Mouse (Mus musculus): ENCODE measurements around the gene Gen1.

The Gen1 gene

GRCm38 (mm10) chr12:11265382-11266281 is at the start of gene Gen1, which contains the start of gene Smc6:
TSS of gene Gen1 (minus strand) at chr12:11265801.
TSS of gene Smc6 (plus strand) at chr12:11265886.
- peak; percentile 77 for DNase-seq (ENCODE audit: low spot score)

DNA sequence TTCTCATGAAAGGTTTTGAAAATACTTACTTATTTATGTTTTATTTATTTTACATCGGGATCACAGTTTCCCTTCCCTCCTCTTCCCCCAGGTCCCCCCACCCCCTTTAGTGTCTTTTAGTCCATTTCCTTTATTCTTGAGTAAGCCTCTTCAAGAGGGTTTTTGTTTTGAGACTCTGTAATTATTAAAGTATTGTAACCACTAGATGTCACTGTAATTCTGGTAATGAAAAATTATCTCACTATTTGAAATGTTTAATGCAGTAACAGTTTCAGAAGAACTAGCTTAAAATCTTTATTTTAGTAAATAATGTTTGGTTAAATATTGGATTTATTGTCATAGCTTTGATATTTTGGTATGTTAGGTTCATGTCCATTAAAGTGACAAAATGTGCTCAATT is 48.2 kb upstream of the Gen1 start:
- DNase-seq (ENCODE audit: low spot score) = no peak

- no peak for DNase-seq (ENCODE audit: low spot score)
Observed at GRCm38 (mm10) chr12:11311106-11311505, 45.5 kb upstream of the Gen1 start.

DNA sequence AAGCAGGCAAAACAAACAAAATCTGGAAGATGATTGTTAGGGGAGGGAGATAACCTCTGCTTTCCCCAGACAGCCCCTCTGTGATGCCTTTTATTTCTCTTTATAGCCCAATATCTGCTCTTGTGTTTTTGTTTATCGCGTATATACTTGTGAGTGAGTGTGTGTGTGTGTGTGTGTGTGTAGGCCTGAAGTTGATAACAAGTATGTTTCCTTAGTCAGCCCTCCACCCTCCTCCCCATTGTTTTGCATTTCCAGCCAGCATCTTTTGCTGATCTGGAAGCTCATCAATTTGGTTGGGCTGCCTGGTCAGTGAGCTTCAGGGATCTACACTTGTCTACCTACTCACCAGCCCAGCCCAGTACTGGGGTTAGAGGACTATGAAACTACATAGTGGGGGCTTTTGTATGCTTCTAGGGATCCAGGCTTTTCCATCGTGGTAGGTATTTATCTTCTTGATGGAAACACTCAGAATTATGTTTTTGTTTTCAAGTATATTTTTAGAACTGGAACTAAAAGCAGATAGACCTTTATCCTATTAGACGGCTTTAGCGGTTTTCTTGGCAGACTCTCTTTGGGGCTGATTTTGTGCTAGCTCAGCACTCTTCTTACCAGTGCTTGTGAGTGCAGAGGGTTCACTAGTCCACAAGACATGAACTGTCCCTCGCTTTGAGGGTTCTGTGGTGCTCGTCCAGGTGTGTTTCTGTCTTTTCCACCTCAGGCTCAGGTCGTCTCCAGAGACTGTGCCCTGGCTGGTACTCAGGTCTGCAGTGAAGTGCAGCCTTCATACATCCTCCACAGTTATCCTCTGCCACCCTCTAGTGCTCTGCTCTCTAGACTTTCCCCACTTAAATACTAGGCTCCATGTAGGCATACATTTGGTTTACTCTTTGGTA is 41.4 kb upstream of the Gen1 start:
- no peak for DNase-seq (ENCODE audit: low spot score)

GRCm38 (mm10) chr12:11300858-11301257 is 35.3 kb upstream of the Gen1 start:
- no peak for DNase-seq (ENCODE audit: low spot score)

- no peak for DNase-seq (ENCODE audit: low spot score)
Observed at GRCm38 (mm10) chr12:11286382-11286781, 20.8 kb upstream of the Gen1 start.

DNA sequence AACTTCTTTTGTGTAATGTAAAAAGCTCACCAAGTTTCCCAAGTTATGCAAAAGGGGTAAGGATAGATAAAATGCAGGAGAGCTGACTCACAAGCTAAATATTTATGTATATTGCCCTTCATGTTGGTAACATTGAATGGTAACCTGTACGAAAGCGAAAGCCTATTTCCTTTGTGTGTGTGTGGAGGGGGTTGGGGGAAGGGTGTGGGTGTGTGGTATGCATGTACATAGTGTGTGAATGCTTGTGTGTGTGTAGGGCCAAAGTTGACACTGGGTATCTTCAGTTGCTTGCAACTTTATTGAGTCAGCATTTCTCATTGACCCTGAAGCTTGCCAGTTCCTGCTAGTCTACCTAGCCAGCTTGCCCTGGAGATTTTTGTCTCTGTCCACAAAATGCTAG is 16.0 kb upstream of the Gen1 start:
- DNase-seq (ENCODE audit: low spot score) = no peak

DNA sequence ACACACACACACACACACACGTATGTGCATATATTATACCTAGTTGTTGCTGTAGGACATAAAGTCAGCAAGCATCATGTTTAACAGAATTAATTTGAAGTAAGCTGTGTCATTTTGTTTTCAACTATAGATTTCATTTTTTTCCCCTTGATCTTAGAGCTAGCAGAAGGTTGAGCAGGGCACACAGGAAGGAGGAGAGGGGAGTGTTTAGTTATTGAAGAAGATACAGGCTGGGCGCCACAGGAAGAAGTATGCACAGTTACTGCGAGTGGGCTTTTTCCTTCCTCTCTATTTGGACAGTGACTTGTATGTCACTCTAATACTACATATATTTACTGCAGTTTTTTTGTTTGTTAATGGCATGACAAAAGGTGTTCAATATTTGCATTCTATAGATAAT is 14.3 kb upstream of the Gen1 start:
- DNase-seq (ENCODE audit: low spot score) = no peak

DNA sequence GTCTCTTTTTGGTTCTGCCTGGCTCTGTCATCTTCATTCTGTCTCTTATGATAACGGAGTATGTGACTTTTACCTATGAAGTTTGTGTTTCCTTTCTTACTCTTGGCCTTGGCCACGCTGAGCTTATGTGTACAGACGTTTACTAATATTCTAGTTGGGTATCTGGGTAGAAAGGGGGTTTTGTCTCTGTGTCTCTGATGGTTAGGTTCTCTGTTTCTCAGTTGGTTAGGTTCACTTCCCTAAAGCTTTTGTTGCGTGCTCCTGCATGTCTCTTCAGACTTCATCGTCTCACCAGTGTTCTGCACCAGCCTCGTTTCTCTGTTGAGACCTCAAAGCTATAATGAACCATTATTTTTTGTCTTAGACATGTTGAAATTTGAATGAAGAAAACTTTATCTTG is 11.6 kb upstream of the Gen1 start:
- no peak for DNase-seq (ENCODE audit: low spot score)

DNA sequence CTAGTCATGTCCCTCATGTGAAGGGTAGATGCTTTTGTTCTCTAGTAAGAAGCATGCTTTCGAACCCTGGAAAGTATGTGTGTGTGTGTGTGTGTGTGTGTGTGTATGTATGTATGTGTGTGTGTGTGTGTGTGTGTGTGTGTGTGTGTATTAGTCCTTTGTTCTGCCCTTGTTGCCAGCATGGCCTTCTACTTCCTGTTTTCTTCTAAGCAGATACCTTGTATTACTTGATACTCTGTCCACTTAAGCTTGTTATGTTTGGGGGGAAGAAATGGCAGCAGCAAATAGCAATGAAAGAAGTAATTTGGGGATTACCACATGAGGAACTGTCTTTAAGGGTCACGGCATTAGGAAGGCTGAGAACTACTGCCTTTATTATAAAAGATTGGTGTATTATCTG is 11.0 kb upstream of the Gen1 start:
- no peak for DNase-seq (ENCODE audit: low spot score)

- DNase-seq (ENCODE audit: low spot score) = no peak
Observed at GRCm38 (mm10) chr12:11273185-11273584, 7.6 kb upstream of the Gen1 start.

DNA sequence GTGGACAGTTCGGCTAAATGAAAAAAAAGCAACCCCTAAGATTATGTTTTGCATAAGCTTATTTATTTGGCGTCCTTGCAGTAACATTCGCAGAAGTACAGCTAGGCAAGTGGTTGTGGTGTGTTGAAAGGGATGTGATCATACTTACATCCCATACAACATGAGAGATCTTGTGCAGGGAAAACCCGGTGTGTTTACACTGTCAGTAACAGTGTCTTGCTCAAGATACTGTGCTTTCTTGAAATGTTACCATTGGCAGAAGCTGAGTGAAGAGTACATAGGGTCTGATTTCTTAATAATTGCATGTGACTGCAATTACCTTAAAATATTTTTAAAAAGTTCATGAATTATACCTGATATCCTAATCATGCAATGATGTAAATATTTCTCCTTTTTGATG is 7.0 kb upstream of the Gen1 start:
- no peak for DNase-seq (ENCODE audit: low spot score)

DNA sequence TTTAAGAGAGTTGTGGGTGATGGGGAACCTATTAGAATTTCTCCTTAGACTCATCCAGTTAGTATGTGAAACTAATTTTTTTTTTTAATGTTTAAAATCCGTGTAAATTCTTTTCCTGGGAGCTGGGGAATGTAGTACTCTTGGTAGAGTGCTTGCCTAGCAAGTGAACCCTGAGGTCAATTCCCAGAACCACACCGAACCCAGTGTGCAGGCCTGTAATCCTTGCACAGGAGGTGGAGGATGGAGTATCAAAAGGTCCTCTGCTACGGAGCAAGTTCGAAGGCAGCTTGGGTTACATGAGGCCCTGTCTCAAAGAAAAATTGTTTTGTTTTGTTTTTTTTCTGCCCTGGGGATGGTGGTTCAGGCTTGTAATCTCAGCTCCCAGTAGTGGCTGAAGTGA is 1.4 kb upstream of the Gen1 start:
- DNase-seq (ENCODE audit: low spot score) = no peak

- no peak for DNase-seq (ENCODE audit: low spot score)
Observed at GRCm38 (mm10) chr12:11266282-11266985, 833 bp upstream of the Gen1 start.

DNA sequence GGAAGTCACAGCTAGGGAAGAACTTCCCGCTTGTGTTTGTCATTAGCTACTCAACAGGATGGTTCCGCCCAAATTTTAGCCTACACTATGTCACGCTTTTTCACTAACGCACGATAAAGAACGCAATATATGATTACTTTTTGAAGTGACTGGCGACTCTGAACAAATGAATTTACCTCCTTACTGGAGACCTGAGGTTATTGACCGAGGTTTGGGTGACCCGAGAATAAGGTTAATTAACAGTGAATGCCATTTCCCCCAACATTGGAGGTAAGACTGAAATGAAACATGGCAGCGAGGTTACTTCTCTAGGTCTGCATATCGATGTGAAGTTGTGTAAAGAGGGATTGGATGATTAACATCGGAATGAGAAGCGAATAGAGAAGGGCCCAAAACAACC is 706 bp downstream of the Gen1 start:
- DNase-seq (ENCODE audit: low spot score) = no peak

GRCm38 (mm10) chr12:11250322-11250721 is 15.3 kb downstream of the Gen1 start:
- DNase-seq (ENCODE audit: low spot score) = no peak

DNA sequence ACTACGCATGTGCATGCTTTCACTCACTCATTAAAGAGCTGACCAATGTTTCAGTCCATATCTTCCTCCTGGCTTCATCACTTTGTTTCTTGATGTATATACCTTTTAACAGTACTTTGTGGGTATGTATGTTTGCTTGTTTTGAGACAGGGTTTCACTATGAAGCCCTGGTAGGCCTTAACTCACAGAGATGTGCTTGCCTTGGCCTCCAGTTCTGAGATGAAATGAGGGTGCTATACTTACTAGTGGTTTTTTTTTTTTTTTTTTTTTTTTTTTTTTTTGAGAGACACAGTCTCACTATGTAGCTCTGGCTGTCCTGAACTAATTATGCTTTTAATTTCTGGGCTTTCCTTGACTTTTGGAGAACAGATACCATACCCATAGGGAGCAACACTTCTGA is 18.1 kb downstream of the Gen1 start:
- no peak for DNase-seq (ENCODE audit: low spot score)

GRCm38 (mm10) chr12:11235996-11236395 is 29.6 kb downstream of the Gen1 start:
- no peak for DNase-seq (ENCODE audit: low spot score)

DNA sequence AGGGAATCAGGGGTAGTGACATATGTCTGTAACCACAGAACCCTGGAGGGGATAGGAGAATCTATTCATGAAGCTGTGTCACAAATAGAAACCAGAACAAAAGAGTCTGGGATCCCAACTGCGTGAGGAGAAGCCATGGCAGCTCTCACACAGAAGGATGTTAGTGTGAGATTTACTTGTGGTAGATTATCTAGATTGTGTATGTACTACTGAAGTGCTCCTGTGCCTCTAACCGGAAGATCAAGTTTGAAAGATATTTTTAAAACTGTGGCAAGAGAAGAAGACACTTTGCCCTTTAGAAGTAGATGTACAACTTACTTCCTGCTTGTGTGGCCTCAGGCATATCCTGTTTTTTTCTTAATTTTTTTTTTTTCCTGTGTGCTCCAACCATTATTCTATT is 35.3 kb downstream of the Gen1 start:
- DNase-seq (ENCODE audit: low spot score) = no peak

- no peak for DNase-seq (ENCODE audit: low spot score)
Observed at GRCm38 (mm10) chr12:11226529-11227268, 38.9 kb downstream of the Gen1 start.

- no peak for DNase-seq (ENCODE audit: low spot score)
Observed at GRCm38 (mm10) chr12:11226123-11226522, 39.5 kb downstream of the Gen1 start.

- no peak for DNase-seq (ENCODE audit: low spot score)
Observed at GRCm38 (mm10) chr12:11224722-11225121, 40.9 kb downstream of the Gen1 start.
